Mouse (Mus musculus): ENCODE data around the gene Zfyve21. TPM values are rescaled to one million over a fixed set of nuclear protein-coding genes. Genes with fewer than 3 reads are reported as not detected.

The Zfyve21 gene
- polyA plus RNA-seq, 1 experiment from 2014 or later: 104 TPM

DNA sequence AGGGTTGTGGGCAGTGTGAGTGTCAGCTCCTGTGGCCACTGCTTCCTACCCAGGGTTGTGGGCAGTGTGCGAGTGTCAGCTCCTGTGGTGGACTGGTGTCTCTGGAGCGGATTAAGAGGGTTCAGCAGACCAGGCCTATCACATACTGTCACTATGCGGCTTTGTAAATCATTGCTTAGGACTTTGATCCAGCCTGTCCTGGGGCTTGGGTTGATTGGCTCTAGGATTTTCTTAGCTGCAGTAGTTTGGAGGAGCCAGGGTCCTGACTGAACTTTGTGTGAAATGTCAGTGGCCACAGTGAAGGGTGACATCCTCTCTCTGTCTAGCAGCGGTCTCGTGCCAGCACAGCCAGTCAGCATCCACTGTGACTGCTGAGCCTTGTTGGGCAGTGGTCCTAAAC, 23.9 kb upstream of the Zfyve21 start:
- WGBS: 44% methylated on average over 5 of the region's 5 CpGs
- Histone ChIP-seq H3K9me3 (ENCODE audit: control insufficient read depth) (no peaks in the 10 kb centered on the region), H3K9ac (ENCODE audit: low read depth, low read length) (no peak overlapping the region), H3K27me3 (replicated peaks; ENCODE audit: control insufficient read depth, insufficient read depth, low read length) (no peaks in the 10 kb centered on the region), H3K4me3 (ENCODE audit: low read depth, low read length) (no peak overlapping the region), H3K4me1 (replicated peaks; ENCODE audit: control insufficient read depth, insufficient read depth, low read length) (peaks cover 9% of the 10 kb centered on the region; the same call in 1 of the 2 replicates), H3K27ac (ENCODE audit: low read depth, low read length) (peak overlapping the region; percentile 73), H3K4me2 (replicated peaks; ENCODE audit: low read depth) (no peak overlapping the region), H3K36me3 (ENCODE audit: control insufficient read depth, insufficient read depth) (peaks cover 88% of the 10 kb centered on the region)
- no peak for TF ChIP-seq CTCF (IDR thresholded peaks at IDR 0.05; ENCODE audit: low read depth)
- ATAC-seq: peak; percentile 64

DNA sequence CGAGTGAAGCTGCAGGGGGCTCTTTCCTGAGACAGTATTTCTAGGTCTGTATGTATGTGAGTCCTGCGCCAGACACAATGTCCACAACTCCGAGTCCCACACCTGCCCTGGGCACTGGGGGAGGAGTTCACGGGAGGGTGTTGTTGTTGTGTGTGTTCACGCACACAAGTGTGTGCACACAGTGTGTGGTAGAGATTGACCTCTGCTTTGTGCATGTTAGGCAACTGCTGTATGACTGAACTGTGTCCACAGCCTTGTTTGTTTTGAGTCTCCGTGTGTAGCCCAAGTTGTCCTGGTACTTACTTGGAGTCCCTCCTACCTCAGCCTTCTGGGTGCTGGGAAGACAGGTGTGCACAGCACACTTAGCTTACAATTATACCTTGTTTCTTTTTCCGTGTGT, 23.3 kb upstream of the Zfyve21 start:
- H3K36me3 ChIP-seq (ENCODE audit: control insufficient read depth, insufficient read depth): peaks cover 90% of the 10 kb centered on the region
- TF ChIP-seq CTCF (IDR thresholded peaks at IDR 0.05; ENCODE audit: low read depth): no peak
- H3K9ac ChIP-seq (ENCODE audit: low read depth, low read length): no peak overlapping the region
- H3K27me3 ChIP-seq (replicated peaks; ENCODE audit: control insufficient read depth, insufficient read depth, low read length): no peaks in the 10 kb centered on the region
- H3K4me1 ChIP-seq (replicated peaks; ENCODE audit: control insufficient read depth, insufficient read depth, low read length): peaks cover 9% of the 10 kb centered on the region; the same call in 1 of the 2 replicates
- H3K9me3 ChIP-seq (ENCODE audit: control insufficient read depth): no peaks in the 10 kb centered on the region
- ATAC-seq: no peak
- no peak overlapping the region for H3K4me2 ChIP-seq (replicated peaks; ENCODE audit: low read depth)
- H3K27ac ChIP-seq (ENCODE audit: low read depth, low read length): peak overlapping the region; percentile 73; the same call in 1 of the 2 replicates
- 69% methylated on average over 7 of the region's 7 CpGs for WGBS
- no peak overlapping the region for H3K4me3 ChIP-seq (ENCODE audit: low read depth, low read length)

DNA sequence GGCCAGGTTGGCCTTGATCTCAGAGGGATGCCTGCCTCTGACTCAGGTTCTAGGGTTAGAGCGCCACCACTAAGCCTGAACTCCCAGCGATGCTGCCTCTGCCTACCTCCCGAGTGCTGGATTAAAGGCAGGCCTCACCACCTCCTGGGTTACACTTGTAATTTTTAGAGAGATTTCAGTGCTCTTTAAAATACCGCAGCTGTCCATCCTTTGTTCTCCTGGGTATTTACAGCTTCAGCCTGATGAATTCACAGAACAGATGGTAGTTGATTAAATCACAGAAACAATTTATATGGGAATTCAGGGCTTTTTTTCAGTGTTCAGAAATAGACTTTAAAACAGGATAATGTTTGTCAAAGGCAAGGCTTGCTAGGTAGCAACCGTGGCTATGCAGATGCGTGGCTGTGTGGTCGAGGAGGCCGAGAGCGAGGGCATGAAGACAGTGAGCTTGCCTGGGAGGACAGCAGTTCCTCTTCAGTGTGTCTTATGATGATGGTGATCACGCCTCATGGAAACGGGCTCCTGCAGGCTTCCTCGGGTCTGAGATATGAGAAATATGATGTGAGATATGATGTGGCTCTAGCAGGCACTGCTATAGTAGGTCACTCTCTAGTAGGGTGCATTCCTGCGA, 22.4 kb upstream of the Zfyve21 start:
- TF ChIP-seq CTCF (IDR thresholded peaks at IDR 0.05; ENCODE audit: low read depth): no peak
- Histone ChIP-seq H3K9ac (ENCODE audit: low read depth, low read length) (no peak overlapping the region), H3K27ac (ENCODE audit: low read depth, low read length) (peak overlapping the region; percentile 68), H3K4me2 (replicated peaks; ENCODE audit: low read depth) (no peak overlapping the region), H3K4me1 (replicated peaks; ENCODE audit: control insufficient read depth, insufficient read depth, low read length) (peaks cover 9% of the 10 kb centered on the region; the same call in 1 of the 2 replicates), H3K36me3 (ENCODE audit: control insufficient read depth, insufficient read depth) (peaks cover 88% of the 10 kb centered on the region), H3K27me3 (replicated peaks; ENCODE audit: control insufficient read depth, insufficient read depth, low read length) (no peaks in the 10 kb centered on the region), H3K4me3 (ENCODE audit: low read depth, low read length) (no peak overlapping the region), H3K9me3 (ENCODE audit: control insufficient read depth) (no peaks in the 10 kb centered on the region)
- WGBS: 85% methylated on average over 13 of the region's 13 CpGs
- ATAC-seq: no peak

DNA sequence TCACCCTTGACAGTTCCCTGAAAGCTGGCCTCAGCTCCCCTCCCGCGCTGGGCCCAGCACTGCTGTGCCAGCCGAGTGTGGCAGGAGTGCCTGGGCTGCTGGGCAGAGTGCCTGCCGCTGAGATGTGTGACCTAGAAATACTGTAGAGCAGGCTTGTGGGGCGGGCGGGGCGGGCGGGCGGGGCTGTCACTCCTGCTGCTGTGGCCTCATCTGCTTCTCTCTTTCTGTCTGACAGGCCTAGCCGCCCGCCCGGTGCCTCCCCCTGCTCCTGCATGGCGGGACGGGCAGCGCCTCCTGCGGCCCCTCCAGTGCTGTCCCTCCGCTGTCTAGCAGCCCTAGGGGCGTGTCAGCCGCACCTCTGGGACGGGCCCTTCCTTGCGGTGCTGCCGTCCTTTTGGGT, 19.9 kb upstream of the Zfyve21 start:
- TF ChIP-seq CTCF (IDR thresholded peaks at IDR 0.05; ENCODE audit: low read depth): peak; percentile 50
- Histone ChIP-seq H3K36me3 (ENCODE audit: control insufficient read depth, insufficient read depth) (peaks cover 86% of the 10 kb centered on the region), H3K9ac (ENCODE audit: low read depth, low read length) (0 out of 2 replicates have a peak overlapping the region, but pooled peaks have one; percentile 34), H3K27me3 (replicated peaks; ENCODE audit: control insufficient read depth, insufficient read depth, low read length) (no peaks in the 10 kb centered on the region), H3K4me1 (replicated peaks; ENCODE audit: control insufficient read depth, insufficient read depth, low read length) (peaks cover 6% of the 10 kb centered on the region; the same call in 1 of the 2 replicates), H3K9me3 (ENCODE audit: control insufficient read depth) (no peaks in the 10 kb centered on the region), H3K4me2 (replicated peaks; ENCODE audit: low read depth) (peak overlapping the region; percentile 35), H3K27ac (ENCODE audit: low read depth, low read length) (peak overlapping the region; percentile 88), H3K4me3 (ENCODE audit: low read depth, low read length) (no peak overlapping the region)
- 29% methylated on average over 22 of the region's 22 CpGs for WGBS
- peak; percentile 62 for ATAC-seq

DNA sequence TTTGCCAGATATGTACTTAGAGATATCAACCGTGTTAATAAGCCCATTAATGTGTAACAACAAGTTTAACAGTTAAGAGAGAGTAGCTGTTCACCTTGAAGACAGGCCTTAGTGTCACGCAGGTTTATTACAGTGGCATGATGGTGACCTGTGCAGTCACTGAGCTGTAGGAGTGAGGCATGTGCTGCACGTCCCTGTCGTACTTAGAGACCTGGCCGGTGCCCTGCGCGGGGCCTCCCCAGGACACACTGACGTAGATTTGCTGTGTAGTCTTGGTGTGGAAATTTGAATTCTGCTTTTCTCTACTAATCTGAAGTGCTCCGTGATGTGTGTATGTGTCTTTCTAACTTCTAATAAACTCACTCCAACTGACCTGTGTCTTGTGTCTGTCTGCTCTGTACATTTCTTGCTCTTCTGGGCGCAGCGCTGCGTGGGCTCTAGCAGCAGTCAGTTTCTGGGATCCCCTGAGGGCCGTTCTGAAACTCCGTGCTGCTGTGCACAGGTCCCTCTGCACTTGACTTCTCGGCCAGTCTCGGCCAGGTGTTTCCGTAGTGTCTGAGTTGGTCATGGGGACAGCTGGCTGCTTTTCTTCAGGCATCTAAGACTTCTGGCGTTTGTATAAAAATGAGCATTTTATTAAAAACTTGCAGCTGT, 19.3 kb upstream of the Zfyve21 start:
- Histone ChIP-seq H3K9ac (ENCODE audit: low read depth, low read length) (0 out of 2 replicates have a peak overlapping the region, but pooled peaks have one; percentile 34), H3K4me3 (ENCODE audit: low read depth, low read length) (no peak overlapping the region), H3K9me3 (ENCODE audit: control insufficient read depth) (no peaks in the 10 kb centered on the region), H3K4me2 (replicated peaks; ENCODE audit: low read depth) (peak overlapping the region; percentile 35), H3K27ac (ENCODE audit: low read depth, low read length) (peak overlapping the region; percentile 88), H3K4me1 (replicated peaks; ENCODE audit: control insufficient read depth, insufficient read depth, low read length) (peaks cover under 1% of the 10 kb centered on the region; the same call in 1 of the 2 replicates), H3K36me3 (ENCODE audit: control insufficient read depth, insufficient read depth) (peaks cover 82% of the 10 kb centered on the region), H3K27me3 (replicated peaks; ENCODE audit: control insufficient read depth, insufficient read depth, low read length) (no peaks in the 10 kb centered on the region)
- 68% methylated on average over 18 of the region's 18 CpGs for WGBS
- no peak for TF ChIP-seq CTCF (IDR thresholded peaks at IDR 0.05; ENCODE audit: low read depth)
- peak; percentile 74 for ATAC-seq

DNA sequence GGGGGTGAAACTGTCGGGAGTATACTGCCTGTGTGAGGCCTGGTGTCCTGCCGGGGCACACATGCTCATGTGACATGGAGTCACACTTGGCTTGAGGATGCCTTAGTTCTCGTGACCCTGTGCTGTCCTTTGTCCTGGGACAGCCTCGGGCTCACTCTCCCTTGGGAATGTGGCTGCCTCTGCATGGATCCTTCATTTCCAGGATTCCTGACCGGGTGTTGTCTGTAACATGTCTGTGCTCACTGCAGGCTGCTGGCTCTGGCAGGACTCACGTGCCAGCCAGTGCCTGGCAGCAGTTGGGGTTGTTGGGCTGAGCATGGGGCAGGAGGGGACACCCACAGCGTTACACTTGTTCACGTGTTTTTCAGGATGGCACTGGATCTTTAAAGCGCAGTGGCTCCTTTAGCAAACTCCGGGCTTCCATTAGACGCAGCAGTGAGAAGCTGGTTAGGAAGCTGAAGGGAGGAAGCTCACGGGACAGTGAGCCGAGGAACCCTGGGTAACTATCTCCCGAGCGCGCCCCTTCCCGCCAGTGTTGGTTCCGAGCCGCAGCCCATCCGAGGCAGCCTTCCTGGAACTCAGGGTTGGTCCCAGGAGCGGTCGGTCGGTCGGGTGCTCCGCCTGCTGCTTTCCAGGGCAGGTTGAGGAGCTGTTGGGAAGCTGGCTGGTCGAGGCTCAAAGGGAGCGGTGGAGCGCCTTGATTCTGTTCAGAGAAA, 18.6 kb upstream of the Zfyve21 start:
- Histone ChIP-seq H3K9ac (ENCODE audit: low read depth, low read length) (no peak overlapping the region), H3K27me3 (replicated peaks; ENCODE audit: control insufficient read depth, insufficient read depth, low read length) (no peaks in the 10 kb centered on the region), H3K9me3 (ENCODE audit: control insufficient read depth) (no peaks in the 10 kb centered on the region), H3K36me3 (ENCODE audit: control insufficient read depth, insufficient read depth) (peaks cover 76% of the 10 kb centered on the region), H3K4me3 (ENCODE audit: low read depth, low read length) (no peak overlapping the region), H3K27ac (ENCODE audit: low read depth, low read length) (peak overlapping the region; percentile 88), H3K4me2 (replicated peaks; ENCODE audit: low read depth) (no peak overlapping the region), H3K4me1 (replicated peaks; ENCODE audit: control insufficient read depth, insufficient read depth, low read length) (no peaks in the 10 kb centered on the region; the same call in 1 of the 2 replicates)
- no peak for TF ChIP-seq CTCF (IDR thresholded peaks at IDR 0.05; ENCODE audit: low read depth)
- WGBS: 87% methylated on average over 28 of the region's 28 CpGs
- ATAC-seq: no peak

Data from intestine, postnatal 0 days (tissue).